Mouse (Mus musculus) liver, embryonic 14.5 days (tissue): Measurements from ENCODE around the gene Apoa4. TPM values are rescaled to one million over a fixed set of nuclear protein-coding genes. Genes with fewer than 3 reads are reported as not detected.
A peak's percentile ranks its signal among the peaks of the same experiment; 100 is the strongest.

Experiments
- ATAC-seq: fragments of 200-750 bp; cut with Nextera tagmentation; 2 replicates; pipeline ENCODE4 v1.8.0; 2017; ENCODE audit warnings: moderate number of reproducible peaks, mild to moderate bottlenecking, moderate library complexity; ENCODE audit not compliant: insufficient read depth
- DNase-seq, 3 experiments: peaks; one replicate each; pipeline ENCODE4 v3.0.0-alpha.2; 2012 to 2013; ENCODE audit warnings: low read depth in 3 of 3, low spot score in 3 of 3
- H3K27ac ChIP-seq: fragments of 300-500 bp; sonication (generic); 2 replicates; pipeline ENCODE4 v1.5.1; 2014; ENCODE audit warnings: moderate library complexity, mild to moderate bottlenecking, control low read depth, inconsistent platforms
- H3K27me3 ChIP-seq: fragments of 300-500 bp; sonication (generic); 2 replicates; pipeline ENCODE4 v1.6.1; 2014; ENCODE audit warnings: mild to moderate bottlenecking, low read length, moderate library complexity; ENCODE audit not compliant: control insufficient read depth, insufficient read depth
- H3K36me3 ChIP-seq: fragments of 300-500 bp; sonication (generic); replicated peaks from 2 replicates; pipeline ENCODE4 v1.6.1; 2014; ENCODE audit warnings: low read depth; ENCODE audit not compliant: control insufficient read depth, insufficient read depth
- H3K4me1 ChIP-seq, 2 experiments: fragments of 200-500 bp in 1 of 2; fragments of 300-500 bp in 1 of 2; sonication (generic) in 1 of 2; replicated peaks; 2 replicates each; pipeline ENCODE4 v1.6.1; 2012 to 2014; ENCODE audit warnings: antibody characterized with exemption in 1 of 2, inconsistent platforms in 1 of 2, low read length in 1 of 2; ENCODE audit not compliant: control insufficient read depth in 2 of 2, insufficient read depth in 2 of 2
- H3K4me2 ChIP-seq: fragments of 300-500 bp; sonication (generic); 2 replicates; pipeline ENCODE4 v1.6.1; 2014; ENCODE audit warnings: low read depth, mild to moderate bottlenecking, control low read depth, moderate library complexity
- H3K4me3 ChIP-seq, 2 experiments: fragments of 200-500 bp in 1 of 2; fragments of 300-500 bp in 1 of 2; sonication (generic) in 1 of 2; 2 replicates each; pipeline ENCODE4 v1.5.1; 2012 to 2014; ENCODE audit warnings: low read depth in 2 of 2, low read length in 2 of 2, mild to moderate bottlenecking in 2 of 2, control low read depth in 1 of 2, inconsistent platforms in 1 of 2, moderate library complexity in 1 of 2; ENCODE audit not compliant: insufficient read depth in 1 of 2
- H3K9ac ChIP-seq: fragments of 300-500 bp; sonication (generic); replicated peaks from 2 replicates; pipeline ENCODE4 v1.6.1; 2014; ENCODE audit warnings: mild to moderate bottlenecking, control low read depth, moderate library complexity
- H3K9me3 ChIP-seq: fragments of 300-500 bp; sonication (generic); 2 replicates; pipeline ENCODE4 v1.6.1; 2016; ENCODE audit warnings: low read length, mixed read lengths; ENCODE audit not compliant: control insufficient read depth
- CTCF ChIP-seq: IDR thresholded peaks from 2 replicates; pipeline ENCODE4 v1.5.1; 2016; ENCODE audit warnings: antibody characterized with exemption, low read depth, control low read depth
- EP300 ChIP-seq: IDR thresholded peaks from 2 replicates; pipeline ENCODE4 v1.6.1; 2016; ENCODE audit warnings: antibody characterized with exemption, low read depth
- WGBS: fragments of 180-500 bp; shearing (Covaris S2); extraction: QIAGEN DNeasy Blood & Tissue Kit; methylation state at CpG from one replicate; pipeline ENCODE4 v1.1.7; 2014; ENCODE audit not compliant: insufficient replicate concordance; 5-methylcytosine and 5-hydroxymethylcytosine counted together
- polyA plus RNA-seq, 2 experiments: library from polyadenylated mRNA; depleted of rRNA in 1 of 2; stranded (reverse) in 1 of 2; unstranded in 1 of 2; fragments of >200 nt; fragmentation: Nextera tagmentation in 1 of 2; extraction: Ambion mirVana in 1 of 2; gene quantifications; 2 replicates each; pipeline versions ENCODE4 v1.2.1 to v1.2.3; 2012 to 2014

Gene Apoa4
- polyA plus RNA-seq, 2 experiments = 0.02 TPM; not detected in 1

GRCm38 (mm10) chr9:46196699-46197169 is 43.8 kb upstream of the Apoa4 start:
- WGBS = 26% methylated on average over 12 of the region's 12 CpGs

GRCm38 (mm10) chr9:46198461-46198860 is 42.0 kb upstream of the Apoa4 start:
- H3K9me3 ChIP-seq = no peaks in the 10 kb centered on the region
- no peaks in the 10 kb centered on the region for H3K27me3 ChIP-seq
- ATAC-seq (no peak), DNase-seq (no peak)
- WGBS = 68% methylated on average over 9 of the region's 9 CpGs
- no peak overlapping the region for H3K27ac ChIP-seq
- no peak overlapping the region for H3K9ac ChIP-seq
- H3K4me3 ChIP-seq = no peak overlapping the region
- H3K4me2 ChIP-seq = no peak overlapping the region
- TF ChIP-seq EP300 = no peak
- no peak for TF ChIP-seq CTCF
- H3K36me3 ChIP-seq = no peaks in the 10 kb centered on the region
- peaks cover 0 to 20% of the 10 kb centered on the region in 2 experiments; a peak in 2 of 4 replicates for H3K4me1 ChIP-seq

More at GRCm38 (mm10) chr9:46196699-46197169, 43.8 kb upstream of the Apoa4 start:
- Histone ChIP-seq H3K27ac (no peak overlapping the region), H3K9me3 (no peaks in the 10 kb centered on the region), H3K36me3 (no peaks in the 10 kb centered on the region), H3K4me2 (no peak overlapping the region), H3K4me1 (peaks cover 0 to 9% of the 10 kb centered on the region in 2 experiments; a peak in 2 of 4 replicates), H3K9ac (no peak overlapping the region), H3K4me3 (no peak overlapping the region), H3K27me3 (no peaks in the 10 kb centered on the region)
- peak; percentile 22; the same call in 1 of the 2 replicates for TF ChIP-seq EP300
- no peak for TF ChIP-seq CTCF
- DNase-seq (no peak), ATAC-seq (no peak)

- Histone ChIP-seq H3K9ac (no peak overlapping the region), H3K4me1 (peaks cover 0 to 20% of the 10 kb centered on the region in 2 experiments; a peak in 2 of 4 replicates), H3K4me3 (no peak overlapping the region), H3K27ac (no peak overlapping the region), H3K4me2 (no peak overlapping the region), H3K9me3 (no peaks in the 10 kb centered on the region), H3K27me3 (no peaks in the 10 kb centered on the region), H3K36me3 (no peaks in the 10 kb centered on the region)
- 63% methylated on average over 7 of the region's 7 CpGs for WGBS
- ATAC-seq (no peak), DNase-seq (no peak)
- TF ChIP-seq EP300 (no peak), CTCF (no peak)
Observed at GRCm38 (mm10) chr9:46198936-46199335, 41.6 kb upstream of the Apoa4 start.

GRCm38 (mm10) chr9:46199609-46200008 is 40.9 kb upstream of the Apoa4 start:
- H3K4me1 ChIP-seq = peaks cover 0 to 20% of the 10 kb centered on the region in 2 experiments; a peak in 2 of 4 replicates
- DNase-seq (no peak), ATAC-seq (no peak)
- no peak overlapping the region for H3K4me2 ChIP-seq
- no peak overlapping the region for H3K27ac ChIP-seq
- H3K4me3 ChIP-seq = no peak overlapping the region
- no peak overlapping the region for H3K9ac ChIP-seq
- WGBS = 49% methylated on average over 2 of the region's 2 CpGs
- no peak for TF ChIP-seq CTCF
- TF ChIP-seq EP300 = no peak
- H3K9me3 ChIP-seq = no peaks in the 10 kb centered on the region
- no peaks in the 10 kb centered on the region for H3K27me3 ChIP-seq
- no peaks in the 10 kb centered on the region for H3K36me3 ChIP-seq

GRCm38 (mm10) chr9:46206834-46207500 is 33.5 kb upstream of the Apoa4 start:
- Histone ChIP-seq H3K4me2 (no peak overlapping the region), H3K4me3 (no peak overlapping the region), H3K4me1 (peaks cover 8 to 28% of the 10 kb centered on the region in 2 experiments; a peak in 3 of 4 replicates), H3K9ac (no peak overlapping the region), H3K27me3 (no peaks in the 10 kb centered on the region), H3K27ac (peak overlapping the region; percentile 32; the same call in 1 of the 2 replicates), H3K9me3 (no peaks in the 10 kb centered on the region), H3K36me3 (no peaks in the 10 kb centered on the region; the same call in 1 of the 2 replicates)
- ATAC-seq = peak; percentile 84
- no peak for DNase-seq
- WGBS = 11% methylated on average over 10 of the region's 10 CpGs
- TF ChIP-seq CTCF (no peak), EP300 (peak; percentile 78)
